Mouse (Mus musculus) urinary bladder, postnatal 10 days (tissue): ENCODE measurements around the gene Slc39a3.
"Not testable (repeated sequence)": the region's sequence is repeated elsewhere in the genome, so short reads cannot be mapped to it uniquely, and the experiment has no call there.

Experiments used
- DNase-seq: peaks from one replicate; pipeline ENCODE4 v3.0.0; 2022; ENCODE audit warnings: low spot score

Gene Slc39a3

DNA sequence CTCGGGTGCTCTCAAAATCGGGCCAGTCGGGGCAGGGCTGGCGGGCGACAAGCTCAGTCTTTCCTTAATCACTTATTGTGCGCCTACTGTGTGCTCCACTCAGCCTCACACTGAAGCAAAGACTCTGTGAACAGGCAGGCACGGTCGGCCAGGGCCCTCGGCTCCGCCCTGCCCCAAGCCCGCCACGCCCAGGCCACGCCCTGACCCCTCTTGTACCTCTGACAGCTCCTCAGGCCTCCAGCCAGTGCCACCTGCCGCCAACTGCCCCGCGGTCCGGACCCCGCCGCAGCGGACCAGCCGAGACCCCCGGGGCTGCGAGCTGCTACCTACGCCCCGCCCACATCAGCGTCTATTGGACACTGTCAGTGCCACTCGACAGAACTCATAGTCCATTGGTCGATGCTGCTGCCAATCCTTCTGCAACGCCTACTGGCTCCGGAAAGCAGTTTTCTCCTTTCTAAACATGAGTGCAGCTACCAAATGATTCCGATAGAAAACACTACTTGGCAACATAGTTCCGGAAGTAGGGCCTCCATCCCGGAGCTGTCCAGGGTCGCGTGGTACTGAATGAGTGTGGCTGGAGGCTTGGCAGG is at the start of gene Slc39a3:
Slc39a3 (minus strand) TSS at position 439 of the 593 bp plus-strand sequence.
- peak; percentile 95 for DNase-seq

DNA sequence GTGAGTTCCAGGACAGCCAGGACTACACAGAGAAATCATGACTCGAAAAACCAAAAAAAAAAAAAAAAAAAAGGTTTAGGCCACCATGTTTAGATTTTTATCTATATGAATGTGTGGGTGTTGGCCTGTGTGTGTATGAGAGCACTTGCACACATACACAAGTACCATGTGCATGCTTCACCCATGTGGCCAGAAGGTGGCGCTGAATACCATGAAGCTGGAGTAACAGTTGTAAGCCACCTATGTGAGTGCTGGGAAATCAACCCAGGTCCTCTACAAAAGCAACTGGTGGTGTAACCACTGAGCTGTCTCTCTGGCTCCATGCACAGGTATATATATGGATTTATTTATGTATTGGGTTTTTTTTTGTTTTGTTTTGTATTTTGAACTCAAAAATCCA is 49.8 kb upstream of the Slc39a3 start:
- DNase-seq, result no peak

- no peak for DNase-seq
These were observed 45.1 kb upstream of the Slc39a3 start for GRCm38 (mm10) chr10:81082168-81082960.

DNA sequence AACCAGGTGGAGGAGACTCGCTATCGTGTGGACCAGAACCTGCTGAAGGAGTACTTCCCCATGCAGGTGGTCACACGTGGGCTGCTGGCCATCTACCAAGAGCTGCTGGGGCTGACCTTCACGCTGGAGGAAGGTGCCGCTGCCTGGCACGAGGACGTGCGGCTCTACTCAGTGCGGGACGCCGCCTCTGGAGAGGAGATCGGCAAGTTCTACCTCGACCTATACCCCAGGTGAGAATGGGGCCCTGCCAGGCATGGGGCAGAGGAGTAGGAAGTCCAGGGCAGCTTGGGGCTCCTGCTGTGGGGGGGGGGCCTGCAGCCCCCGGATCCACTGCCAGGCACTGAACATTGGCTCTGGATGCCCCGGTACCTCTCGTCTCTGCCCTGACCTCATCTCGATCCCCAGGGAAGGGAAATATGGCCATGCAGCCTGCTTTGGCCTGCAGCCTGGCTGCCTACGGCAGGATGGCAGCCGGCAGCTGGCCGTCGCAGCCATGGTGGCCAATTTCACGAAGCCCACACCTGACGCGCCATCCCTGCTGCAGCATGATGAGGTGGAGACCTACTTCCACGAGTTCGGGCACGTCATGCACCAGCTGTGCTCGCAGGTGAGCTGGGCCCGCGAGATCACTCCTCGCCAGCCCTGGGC is 42.9 kb upstream of the Slc39a3 start:
- no peak for DNase-seq

DNA sequence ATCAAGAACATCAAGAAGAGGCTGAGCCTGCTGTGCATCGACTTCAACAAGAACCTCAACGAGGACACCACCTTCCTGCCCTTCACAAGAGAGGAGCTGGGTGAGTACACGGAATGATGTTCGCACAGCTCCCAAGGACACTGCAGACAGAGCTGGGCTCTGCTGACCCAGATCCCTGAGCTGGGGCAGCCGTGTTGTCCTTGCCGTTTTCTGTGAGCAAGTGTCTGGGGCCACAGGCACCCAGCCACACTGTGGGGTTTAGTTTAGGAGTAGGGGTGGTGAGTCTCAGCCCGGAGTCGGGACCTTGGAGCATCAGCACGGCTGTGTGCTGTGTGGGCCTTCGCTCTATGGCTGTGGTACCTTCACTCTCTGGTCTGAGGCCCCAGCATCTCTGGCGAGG is 40.7 kb upstream of the Slc39a3 start:
- DNase-seq, result no peak

- no peak for DNase-seq
These were observed 39.1 kb upstream of the Slc39a3 start for GRCm38 (mm10) chr10:81076356-81076755.

DNA sequence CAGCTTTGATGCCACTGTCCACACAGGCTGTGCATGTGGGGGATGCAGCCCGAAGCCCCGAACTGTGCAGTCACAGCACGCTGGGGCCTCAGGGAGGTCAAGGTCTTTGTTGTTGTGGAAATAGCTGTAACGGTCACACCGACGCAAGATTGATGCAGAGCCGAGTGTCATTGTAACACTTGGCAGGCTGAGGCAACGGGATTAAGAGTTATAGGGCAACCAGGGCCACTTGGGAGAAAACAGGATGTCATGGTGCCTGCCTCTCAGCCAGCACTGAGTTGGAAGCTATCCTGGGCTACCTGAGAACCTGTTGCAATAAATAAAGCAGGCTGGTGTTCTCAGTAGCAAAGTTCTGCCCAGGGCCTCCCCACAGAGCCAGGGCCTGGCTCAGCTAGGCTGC is 38.5 kb upstream of the Slc39a3 start:
- no peak for DNase-seq

- DNase-seq, result no peak
These were observed 36.2 kb upstream of the Slc39a3 start for GRCm38 (mm10) chr10:81073464-81073863.

- no peak for DNase-seq
These were observed 35.1 kb upstream of the Slc39a3 start for GRCm38 (mm10) chr10:81072290-81072689.

- peak; percentile 90 for DNase-seq
These were observed 32.6 kb upstream of the Slc39a3 start, which contains the start of gene Thop1 for GRCm38 (mm10) chr10:81069836-81070235. Gene Thop1 (plus strand): TSS chr10:81070035.

GRCm38 (mm10) chr10:81068706-81069105 is 31.5 kb upstream of the Slc39a3 start:
- DNase-seq, result no peak

DNA sequence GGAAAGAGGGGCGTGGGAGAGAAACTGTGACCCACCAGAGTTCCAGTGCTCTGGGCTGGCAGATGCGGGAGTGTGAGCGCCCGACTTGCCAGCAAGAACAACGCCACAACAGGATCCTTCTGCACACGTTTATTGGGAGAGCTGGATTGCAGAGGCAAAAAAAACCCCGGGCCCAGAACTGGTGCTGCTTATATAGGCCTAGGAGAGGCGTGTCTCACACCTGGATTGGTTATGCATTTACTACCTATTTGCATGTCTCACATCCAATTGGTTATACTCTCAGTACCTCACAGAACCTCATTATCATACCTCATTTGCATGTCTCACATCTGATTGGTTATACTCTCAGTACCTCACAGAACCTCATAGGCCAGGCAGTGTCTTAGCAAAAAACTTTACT is 27.3 kb upstream of the Slc39a3 start:
- not testable (repeated sequence) for DNase-seq

GRCm38 (mm10) chr10:81062710-81063109 is 25.5 kb upstream of the Slc39a3 start:
- no peak for DNase-seq

DNA sequence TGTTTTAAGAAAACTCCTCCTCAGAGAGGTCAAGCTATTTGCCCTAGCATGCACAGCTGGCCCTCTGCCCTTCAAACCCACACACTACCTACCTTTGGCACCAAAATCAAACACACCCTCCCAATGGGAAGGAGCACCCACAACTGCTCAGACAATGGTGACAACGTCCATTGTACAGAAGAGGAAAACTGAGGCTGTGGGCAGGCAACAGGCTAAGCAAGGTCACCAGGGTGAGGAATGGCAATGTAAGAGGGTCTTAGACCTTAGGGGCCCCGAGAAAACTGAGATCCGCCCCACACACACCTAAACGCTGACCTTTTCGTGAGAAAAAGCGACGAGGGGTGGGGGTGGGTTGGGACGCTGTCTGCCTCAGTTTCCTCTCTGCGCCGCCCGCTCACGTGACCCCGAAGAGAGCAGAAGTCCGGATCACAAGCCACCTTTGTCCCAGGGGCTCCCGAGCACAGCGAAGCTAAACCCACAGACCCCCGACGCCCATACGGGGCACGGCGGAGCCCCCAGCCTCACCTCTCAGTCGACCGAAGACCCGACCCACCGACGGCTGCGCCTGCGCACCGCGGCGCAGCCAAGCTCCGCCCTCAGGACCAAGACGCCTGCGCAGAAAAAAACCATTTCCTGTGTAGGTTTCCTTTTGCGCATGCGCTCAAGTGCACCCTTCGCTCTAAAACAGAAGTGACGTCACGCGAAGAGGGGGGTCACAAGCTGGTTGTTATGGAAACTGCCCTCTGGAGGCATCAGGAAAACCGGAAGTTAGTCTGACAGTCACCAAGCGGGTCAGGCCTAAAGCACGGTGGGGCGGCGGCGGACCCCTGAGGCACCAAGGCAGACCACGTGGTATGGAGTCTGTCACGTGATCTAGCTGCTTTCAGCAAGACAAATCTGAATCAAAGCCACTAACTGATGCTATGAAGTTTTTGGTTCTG is 22.6 kb upstream of the Slc39a3 start, which contains the start of gene Sgta:
Sgta (minus strand) TSS at position 579 of the 941 bp plus-strand sequence.
- DNase-seq, result peak; percentile 99

GRCm38 (mm10) chr10:81058896-81059295 is 21.7 kb upstream of the Slc39a3 start:
- DNase-seq, result no peak

DNA sequence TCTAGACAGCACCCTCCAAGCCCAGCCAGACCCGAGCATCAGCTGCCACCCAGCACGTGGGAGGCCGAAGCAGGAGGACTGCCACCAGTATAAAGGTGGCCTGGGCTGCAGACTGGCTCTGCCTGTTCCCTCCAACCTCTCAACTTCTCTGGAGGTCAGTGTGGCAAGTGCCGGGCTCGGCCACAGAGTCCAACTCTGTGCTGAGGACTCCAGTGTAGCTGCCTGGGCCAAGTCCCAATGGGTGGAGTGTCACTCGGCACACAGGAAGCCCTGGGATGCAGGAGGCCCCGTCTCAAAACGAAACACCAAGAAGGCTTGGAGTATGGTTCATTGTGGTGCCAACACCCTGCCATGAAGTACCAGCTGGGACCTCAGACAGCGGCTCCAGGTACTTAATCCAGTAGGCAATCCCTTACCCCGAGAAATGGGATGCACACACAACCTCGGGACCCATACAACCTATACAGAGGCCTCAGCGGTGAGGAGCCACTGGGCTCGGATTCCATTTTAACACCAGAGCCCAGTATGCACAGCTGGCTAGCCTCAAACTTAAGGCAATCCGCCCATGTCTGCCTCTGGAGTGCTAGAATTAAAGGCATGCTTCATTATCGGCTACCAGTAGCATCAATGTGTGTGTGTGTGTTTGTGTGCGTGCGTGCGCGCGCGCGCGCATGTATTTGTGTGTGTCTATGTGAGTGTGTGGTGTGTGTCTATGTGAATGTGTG is 20.3 kb upstream of the Slc39a3 start:
- DNase-seq, result no peak

GRCm38 (mm10) chr10:81055802-81056340 is 18.6 kb upstream of the Slc39a3 start:
- DNase-seq, result not testable (repeated sequence)

GRCm38 (mm10) chr10:81055169-81055568 is 17.9 kb upstream of the Slc39a3 start:
- DNase-seq, result no peak

GRCm38 (mm10) chr10:81052577-81052976 is 15.4 kb upstream of the Slc39a3 start:
- DNase-seq, result no peak

DNA sequence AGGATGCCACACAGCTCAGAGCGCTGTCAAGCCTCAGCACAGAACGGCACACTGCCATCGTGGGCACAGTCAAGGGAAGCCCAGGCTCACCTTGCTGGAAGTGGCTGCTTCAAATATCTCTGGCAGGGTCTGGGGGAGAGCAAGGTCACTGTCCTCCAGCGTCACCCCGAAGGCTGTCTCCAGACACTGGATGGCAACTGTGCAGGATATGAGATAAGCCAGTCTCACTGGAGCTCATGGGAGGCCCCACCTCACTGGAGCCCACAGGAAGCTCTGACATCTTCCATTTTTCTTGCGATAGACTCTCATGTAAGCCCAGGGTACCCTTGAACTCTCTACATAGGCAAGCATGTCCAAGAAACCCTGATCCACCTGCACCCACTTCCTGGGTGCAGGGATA is 13.9 kb upstream of the Slc39a3 start:
- DNase-seq, result no peak

- no peak for DNase-seq
These were observed 13.4 kb upstream of the Slc39a3 start for GRCm38 (mm10) chr10:81050645-81051044.
